Mouse (Mus musculus) heart, embryonic 13.5 days (tissue): Measurements from ENCODE around the gene Ssbp4. TPM values are rescaled to one million over a fixed set of nuclear protein-coding genes. Genes with fewer than 3 reads are reported as not detected.

Experiments used
- ATAC-seq: fragments of 200-750 bp; cut with Nextera tagmentation; 2 replicates; pipeline ENCODE4 v1.8.0; 2017; ENCODE audit warnings: moderate TSS enrichment; ENCODE audit not compliant: insufficient number of reproducible peaks, low FRiP score, low TSS enrichment; ENCODE audit errors: extremely low read depth
- H3K27ac ChIP-seq: fragments of 300-500 bp; sonication (generic); replicated peaks from 2 replicates; pipeline ENCODE4 v1.5.1; 2015; ENCODE audit warnings: moderate library complexity, mild to moderate bottlenecking, inconsistent platforms
- H3K27me3 ChIP-seq: fragments of 300-500 bp; sonication (generic); replicated peaks from 2 replicates; pipeline ENCODE4 v1.6.1; 2015; ENCODE audit warnings: mild to moderate bottlenecking, inconsistent platforms
- H3K36me3 ChIP-seq: fragments of 300-500 bp; sonication (generic); 2 replicates; pipeline ENCODE4 v1.6.1; 2015; ENCODE audit warnings: mild to moderate bottlenecking, inconsistent platforms
- H3K4me1 ChIP-seq: fragments of 300-500 bp; sonication (generic); 2 replicates; pipeline ENCODE4 v1.6.1; 2015; ENCODE audit warnings: inconsistent platforms
- H3K4me2 ChIP-seq: fragments of 300-500 bp; sonication (generic); 2 replicates; pipeline ENCODE4 v1.6.1; 2015; ENCODE audit warnings: inconsistent platforms, mild to moderate bottlenecking, moderate library complexity
- H3K4me3 ChIP-seq: fragments of 300-500 bp; sonication (generic); 2 replicates; pipeline ENCODE4 v1.5.1; 2015; ENCODE audit warnings: moderate library complexity, mild to moderate bottlenecking, inconsistent platforms
- H3K9ac ChIP-seq: fragments of 300-500 bp; sonication (generic); 2 replicates; pipeline ENCODE4 v1.6.1; 2015; ENCODE audit warnings: inconsistent platforms, mild to moderate bottlenecking, moderate library complexity
- H3K9me3 ChIP-seq: fragments of 300-500 bp; sonication (generic); 2 replicates; pipeline ENCODE4 v1.6.1; 2016; ENCODE audit warnings: inconsistent platforms
- WGBS: fragments of 180-500 bp; shearing (Covaris S2); methylation state at CpG from one replicate; pipeline ENCODE4 v1.1.7; 2015; ENCODE audit warnings: mixed read lengths; 5-methylcytosine and 5-hydroxymethylcytosine counted together
- polyA plus RNA-seq: library from polyadenylated mRNA; unstranded; fragments of >200 nt; fragmentation: Nextera tagmentation; extraction: Ambion mirVana; gene quantifications from 2 replicates; pipeline ENCODE4 v1.2.1, GENCODE M21; 2015

Ssbp4 gene
- 63.3 and 70.9 TPM in 2 replicates for polyA plus RNA-seq

GRCm38 (mm10) chr8:70608749-70609367 is at the start of gene Ssbp4:
Ssbp4 (minus strand) TSS chr8:70608872.
- H3K9me3 ChIP-seq = no peaks in the 10 kb centered on the region
- H3K4me2 ChIP-seq = peak within 1 kb of the TSS; percentile 99
- H3K4me1 ChIP-seq = peaks cover 46% of the 10 kb centered on the region
- no peaks in the 10 kb centered on the region for H3K36me3 ChIP-seq
- no peaks in the 10 kb centered on the region for H3K27me3 ChIP-seq
- peak within 1 kb of the TSS; percentile 96 for H3K9ac ChIP-seq
- peak within 1 kb of the TSS; percentile 87 for H3K4me3 ChIP-seq
- WGBS = 4% methylated on average over 26 of the region's 26 CpGs
- H3K27ac ChIP-seq = peak within 1 kb of the TSS; percentile 99
- ATAC-seq = no peak

GRCm38 (mm10) chr8:70657739-70658138 is 49.1 kb upstream of the Ssbp4 start:
- no peak for ATAC-seq
- Histone ChIP-seq H3K9me3 (no peaks in the 10 kb centered on the region), H3K9ac (peak overlapping the region; percentile 91)

GRCm38 (mm10) chr8:70657214-70657613 is 48.5 kb upstream of the Ssbp4 start:
- Histone ChIP-seq H3K4me1 (peaks cover 25% of the 10 kb centered on the region), H3K9me3 (no peaks in the 10 kb centered on the region), H3K9ac (no peak overlapping the region), H3K27me3 (no peaks in the 10 kb centered on the region), H3K27ac (no peak overlapping the region), H3K36me3 (peaks cover 48% of the 10 kb centered on the region), H3K4me2 (no peak overlapping the region), H3K4me3 (no peak overlapping the region)
- ATAC-seq = no peak
- WGBS = 88% methylated on average over 3 of the region's 3 CpGs

More at GRCm38 (mm10) chr8:70657739-70658138, 49.1 kb upstream of the Ssbp4 start:
- H3K4me2 ChIP-seq = peak overlapping the region; percentile 97
- H3K4me1 ChIP-seq = peaks cover 25% of the 10 kb centered on the region
- H3K36me3 ChIP-seq = peaks cover 43% of the 10 kb centered on the region
- WGBS = 82% methylated on average over 2 of the region's 2 CpGs
- no peak overlapping the region for H3K27ac ChIP-seq
- peak overlapping the region; percentile 82; the same call in 1 of the 2 replicates for H3K4me3 ChIP-seq
- no peaks in the 10 kb centered on the region for H3K27me3 ChIP-seq

- no peak for ATAC-seq
- H3K36me3 ChIP-seq = peaks cover 58% of the 10 kb centered on the region
Observed at GRCm38 (mm10) chr8:70656193-70656790, 47.6 kb upstream of the Ssbp4 start.

GRCm38 (mm10) chr8:70655469-70655868 is 46.8 kb upstream of the Ssbp4 start:
- Histone ChIP-seq H3K27me3 (no peaks in the 10 kb centered on the region), H3K4me1 (peaks cover 23% of the 10 kb centered on the region), H3K4me2 (no peak overlapping the region), H3K4me3 (no peak overlapping the region), H3K36me3 (peaks cover 66% of the 10 kb centered on the region), H3K9ac (no peak overlapping the region), H3K9me3 (no peaks in the 10 kb centered on the region), H3K27ac (no peak overlapping the region)
- WGBS = 73% methylated on average over 2 of the region's 2 CpGs
- ATAC-seq = no peak

More at GRCm38 (mm10) chr8:70656193-70656790, 47.6 kb upstream of the Ssbp4 start:
- Histone ChIP-seq H3K27ac (no peak overlapping the region), H3K9ac (no peak overlapping the region), H3K9me3 (no peaks in the 10 kb centered on the region), H3K4me3 (no peak overlapping the region), H3K4me1 (peaks cover 25% of the 10 kb centered on the region), H3K27me3 (no peaks in the 10 kb centered on the region), H3K4me2 (no peak overlapping the region)
- 76% methylated on average over 13 of the region's 13 CpGs for WGBS

- no peak for ATAC-seq
- peaks cover 72% of the 10 kb centered on the region for H3K36me3 ChIP-seq
- H3K9ac ChIP-seq = no peak overlapping the region
- H3K4me1 ChIP-seq = peaks cover 31% of the 10 kb centered on the region
- no peak overlapping the region for H3K4me3 ChIP-seq
- WGBS = 50% methylated on average over 1 of the region's 1 CpGs
- H3K4me2 ChIP-seq = no peak overlapping the region
- H3K27me3 ChIP-seq = no peaks in the 10 kb centered on the region
- no peaks in the 10 kb centered on the region for H3K9me3 ChIP-seq
- H3K27ac ChIP-seq = no peak overlapping the region
Observed at GRCm38 (mm10) chr8:70654121-70654520, 45.4 kb upstream of the Ssbp4 start.

- Histone ChIP-seq H3K4me3 (no peak overlapping the region), H3K9me3 (no peaks in the 10 kb centered on the region), H3K4me1 (peaks cover 32% of the 10 kb centered on the region), H3K27ac (no peak overlapping the region), H3K27me3 (no peaks in the 10 kb centered on the region), H3K4me2 (no peak overlapping the region), H3K9ac (no peak overlapping the region), H3K36me3 (peaks cover 80% of the 10 kb centered on the region)
- 47% methylated on average over 2 of the region's 2 CpGs for WGBS
- no peak for ATAC-seq
Observed at GRCm38 (mm10) chr8:70653226-70653625, 44.6 kb upstream of the Ssbp4 start.

GRCm38 (mm10) chr8:70650351-70650750 is 41.7 kb upstream of the Ssbp4 start:
- Histone ChIP-seq H3K4me2 (no peak overlapping the region), H3K9ac (peak overlapping the region; percentile 64; the same call in 1 of the 2 replicates), H3K27me3 (no peaks in the 10 kb centered on the region), H3K36me3 (peaks cover 56% of the 10 kb centered on the region), H3K4me3 (no peak overlapping the region), H3K9me3 (no peaks in the 10 kb centered on the region), H3K27ac (peak overlapping the region; percentile 89), H3K4me1 (peaks cover 52% of the 10 kb centered on the region)
- 93% methylated on average over 17 of the region's 17 CpGs for WGBS
- ATAC-seq = no peak

- peak overlapping the region; percentile 89 for H3K27ac ChIP-seq
- H3K27me3 ChIP-seq = no peaks in the 10 kb centered on the region
- ATAC-seq = peak; percentile 67
- H3K4me3 ChIP-seq = no peak overlapping the region
- WGBS = 20% methylated on average over 4 of the region's 4 CpGs
- 0 out of 2 replicates have a peak overlapping the region, but pooled peaks have one; percentile 0 for H3K4me2 ChIP-seq
- H3K9ac ChIP-seq = peak overlapping the region; percentile 64
- H3K4me1 ChIP-seq = peaks cover 52% of the 10 kb centered on the region
- no peaks in the 10 kb centered on the region for H3K9me3 ChIP-seq
- H3K36me3 ChIP-seq = peaks cover 46% of the 10 kb centered on the region
Observed at GRCm38 (mm10) chr8:70649324-70649723, 40.7 kb upstream of the Ssbp4 start.

- ATAC-seq = no peak
- Histone ChIP-seq H3K9ac (peak overlapping the region; percentile 50), H3K27me3 (no peaks in the 10 kb centered on the region), H3K36me3 (peaks cover 42% of the 10 kb centered on the region), H3K4me1 (peaks cover 52% of the 10 kb centered on the region), H3K4me3 (no peak overlapping the region), H3K27ac (peak overlapping the region; percentile 89), H3K9me3 (no peaks in the 10 kb centered on the region), H3K4me2 (no peak overlapping the region)
- WGBS = 51% methylated on average over 3 of the region's 3 CpGs
Observed at GRCm38 (mm10) chr8:70648921-70649320, 40.2 kb upstream of the Ssbp4 start.

GRCm38 (mm10) chr8:70648164-70648442 is 39.4 kb upstream of the Ssbp4 start:
- Histone ChIP-seq H3K4me2 (no peak overlapping the region), H3K36me3 (peaks cover 36% of the 10 kb centered on the region), H3K9ac (no peak overlapping the region), H3K9me3 (no peaks in the 10 kb centered on the region), H3K27me3 (no peaks in the 10 kb centered on the region), H3K4me3 (no peak overlapping the region), H3K4me1 (peaks cover 52% of the 10 kb centered on the region), H3K27ac (peak overlapping the region; percentile 89)
- ATAC-seq = no peak
- 25% methylated on average over 1 of the region's 1 CpGs for WGBS
